In the genomic region with DNA sequence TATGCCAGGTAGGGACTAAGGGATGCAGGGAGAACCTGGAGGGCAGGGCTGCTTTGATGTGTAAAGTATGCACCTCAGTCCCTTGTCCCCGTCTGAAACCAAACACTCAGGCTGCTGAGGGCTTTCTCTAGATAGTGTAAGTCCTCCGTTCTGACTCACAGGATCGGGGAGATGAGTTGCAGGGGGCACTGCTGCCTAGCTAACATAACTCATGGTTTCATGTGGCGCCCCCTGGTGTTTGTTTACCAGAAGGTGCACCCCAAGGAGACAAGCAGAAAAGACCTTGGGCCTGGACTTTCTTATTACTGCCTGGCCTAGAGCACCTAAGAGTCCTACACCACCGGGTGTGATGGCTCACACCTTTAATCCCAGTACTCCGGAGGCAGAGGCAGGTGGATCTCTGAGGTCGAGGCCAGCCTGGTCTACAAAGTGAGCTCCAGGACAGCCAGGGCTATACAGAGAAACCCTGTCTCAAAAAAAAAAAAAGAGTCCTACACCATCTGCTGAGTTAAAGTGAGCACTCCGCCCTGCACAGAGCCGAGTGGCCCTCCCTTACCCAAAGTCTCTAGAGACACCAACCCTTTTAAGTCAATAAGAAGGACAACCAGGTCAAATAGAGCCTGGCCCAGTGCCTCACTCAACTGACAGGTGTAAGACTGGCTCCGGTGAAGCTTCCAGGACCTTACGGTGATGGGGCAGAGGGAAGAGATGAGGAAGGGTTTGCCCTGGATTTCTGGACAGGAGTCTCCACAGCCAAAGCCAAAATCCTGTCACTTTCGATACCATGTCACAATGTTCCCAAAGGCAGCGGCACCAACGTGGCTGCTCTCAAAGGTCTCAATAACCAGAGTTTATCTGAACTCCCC, we compare ENCODE assay signal across 9 mouse cellular contexts. TPM values are rescaled to one million over a fixed set of nuclear protein-coding genes. Genes with fewer than 3 reads are reported as not detected.
DNase-seq lines count a peak whose midpoint lies in the region; ATAC-seq lines count a peak whose summit lies in the region.
"Had no signal": no experiment of that assay in that cellular context is flagged by ENCODE, and none has a peak within 500 bp of the region (broad histone marks: within the 10 kb centered on the region; RNA-seq: fewer than 3 reads in every experiment).

No protein-coding gene starts in this region.

- H3K27me3 ChIP-seq in forebrain, embryonic 11.5 days (ENCODE audit: control insufficient read depth, insufficient read depth, low read length): no peaks in the 10 kb centered on the region
- no peaks in the 10 kb centered on the region for H3K27me3 ChIP-seq in forebrain, embryonic 15.5 days
- H3K27me3 ChIP-seq in liver, embryonic 11.5 days (replicated peaks; ENCODE audit: control insufficient read depth, insufficient read depth, low read length): no peaks in the 10 kb centered on the region

- H3K4me1 ChIP-seq in forebrain, embryonic 11.5 days (replicated peaks; ENCODE audit: control insufficient read depth, insufficient read depth, low read length): 0 out of 2 replicates have a peak, but pooled peaks cover 2% of the 10 kb centered on the region
- H3K4me1 ChIP-seq in forebrain, embryonic 15.5 days: peaks cover 6% of the 10 kb centered on the region; the same call in 1 of the 2 replicates
- peaks cover 36% of the 10 kb centered on the region for H3K4me1 ChIP-seq in liver, embryonic 11.5 days (replicated peaks; ENCODE audit: control insufficient read depth, insufficient read depth, low read length)

- H3K4me3 ChIP-seq in forebrain, embryonic 11.5 days (ENCODE audit: low read depth, low read length): no peak overlapping the region
- H3K4me3 ChIP-seq in forebrain, embryonic 15.5 days: no peak overlapping the region
- no peak overlapping the region for H3K4me3 ChIP-seq in liver, embryonic 11.5 days (ENCODE audit: low read depth, low read length)

- no peaks in the 10 kb centered on the region for H3K36me3 ChIP-seq in forebrain, embryonic 11.5 days (ENCODE audit: control insufficient read depth, insufficient read depth, low read length)
- H3K36me3 ChIP-seq in forebrain, embryonic 15.5 days: no peaks in the 10 kb centered on the region
- no peaks in the 10 kb centered on the region for H3K36me3 ChIP-seq in liver, embryonic 11.5 days (ENCODE audit: control insufficient read depth, insufficient read depth, low read length)

- peak; percentile 74 for DNase-seq in forebrain, embryonic 11.5 days (ENCODE audit: low spot score)
- peak; percentile 47 for DNase-seq in right cerebral cortex, postnatal 14 days
- no peak for DNase-seq in right cerebral cortex, postnatal 10 days (ENCODE audit: low spot score in 2 of 2)
- DNase-seq in embryo, embryonic 10 days (ENCODE audit: low spot score): peak; percentile 65
- DNase-seq in liver, embryonic 11.5 days (ENCODE audit: low spot score): peak; percentile 64
- peak; percentile 75 for DNase-seq in retina, embryonic 14.5 days (ENCODE audit: low spot score)
- no peak for DNase-seq in layer of hippocampus, adult 9-10 months (ENCODE audit: low spot score)

- H3K27ac ChIP-seq in forebrain, embryonic 11.5 days (ENCODE audit: low read depth, low read length): no peak overlapping the region
- no peak overlapping the region for H3K27ac ChIP-seq in forebrain, embryonic 15.5 days (replicated peaks)
- H3K27ac ChIP-seq in liver, embryonic 11.5 days (ENCODE audit: low read depth, low read length): peak overlapping the region; percentile 81

- 55% methylated on average over 14 of the region's 14 CpGs for WGBS in forebrain, embryonic 11.5 days
- WGBS in forebrain, embryonic 15.5 days: 57% methylated on average over 14 of the region's 14 CpGs
- WGBS in liver, embryonic 11.5 days: 41% methylated on average over 14 of the region's 14 CpGs

- no peak overlapping the region for H3K9ac ChIP-seq in forebrain, embryonic 11.5 days (ENCODE audit: low read length)
- no peak overlapping the region for H3K9ac ChIP-seq in forebrain, embryonic 15.5 days (replicated peaks)
- H3K9ac ChIP-seq in liver, embryonic 11.5 days (ENCODE audit: low read depth, low read length): peak overlapping the region; percentile 47

- no peaks in the 10 kb centered on the region for H3K9me3 ChIP-seq in forebrain, embryonic 11.5 days (ENCODE audit: control insufficient read depth, low read length)
- no peaks in the 10 kb centered on the region for H3K9me3 ChIP-seq in forebrain, embryonic 15.5 days
- H3K9me3 ChIP-seq in liver, embryonic 11.5 days (ENCODE audit: control insufficient read depth, low read length): no peaks in the 10 kb centered on the region

- no peak for ATAC-seq in forebrain, embryonic 11.5 days (replicated peaks; ENCODE audit: low FRiP score)
- ATAC-seq in forebrain, embryonic 15.5 days (replicated peaks): no peak
- peak; percentile 55 for ATAC-seq in liver, embryonic 11.5 days (replicated peaks; ENCODE audit: low FRiP score)

- no peak overlapping the region for H3K4me2 ChIP-seq in forebrain, embryonic 11.5 days (ENCODE audit: low read depth, low read length, severe bottlenecking)
- no peak overlapping the region for H3K4me2 ChIP-seq in forebrain, embryonic 15.5 days (replicated peaks)
- H3K4me2 ChIP-seq in liver, embryonic 11.5 days: peak overlapping the region; percentile 57

RNA-seq across cellular contexts. Expression of a gene that starts 0.6 kb away (rescaled TPM):
- not detected in 2 replicates for polyA plus RNA-seq in forebrain, embryonic 11.5 days (2014; fragmentation: Nextera tagmentation; extraction: Ambion mirVana)
- polyA plus RNA-seq in forebrain, embryonic 15.5 days (2015; fragmentation: Nextera tagmentation; extraction: Ambion mirVana): not detected in 2 replicates
- 4.0 and 5.0 TPM in 2 replicates for polyA plus RNA-seq in liver, embryonic 11.5 days (2014; fragmentation: Nextera tagmentation; extraction: Ambion mirVana)
- polyA plus RNA-seq: large intestine, adult 2 months had no signal

RNA-seq across cellular contexts. Expression of a gene that starts 13.1 kb away (rescaled TPM):
- 8.1 and 8.8 TPM in 2 replicates for polyA plus RNA-seq in forebrain, embryonic 11.5 days (2014; fragmentation: Nextera tagmentation; extraction: Ambion mirVana)
- polyA plus RNA-seq in forebrain, embryonic 15.5 days (2015; fragmentation: Nextera tagmentation; extraction: Ambion mirVana): 5.9 and 7.0 TPM in 2 replicates
- 10.2 and 11.8 TPM in 2 replicates for polyA plus RNA-seq in liver, embryonic 11.5 days (2014; fragmentation: Nextera tagmentation; extraction: Ambion mirVana)

RNA-seq across cellular contexts. Expression of a gene that starts 21.6 kb away (rescaled TPM):
- 386 and 426 TPM in 2 replicates for polyA plus RNA-seq in forebrain, embryonic 11.5 days (2014; fragmentation: Nextera tagmentation; extraction: Ambion mirVana)
- 508 and 517 TPM in 2 replicates for polyA plus RNA-seq in forebrain, embryonic 15.5 days (2015; fragmentation: Nextera tagmentation; extraction: Ambion mirVana)
- polyA plus RNA-seq in liver, embryonic 11.5 days (2014; fragmentation: Nextera tagmentation; extraction: Ambion mirVana): 229 and 240 TPM in 2 replicates

RNA-seq across cellular contexts. Expression of a gene that starts 31.6 kb away (rescaled TPM):
- polyA plus RNA-seq in forebrain, embryonic 11.5 days (2014; fragmentation: Nextera tagmentation; extraction: Ambion mirVana): 84.9 and 93.6 TPM in 2 replicates
- polyA plus RNA-seq in forebrain, embryonic 15.5 days (2015; fragmentation: Nextera tagmentation; extraction: Ambion mirVana): 355 and 373 TPM in 2 replicates
- 6.3 and 6.9 TPM in 2 replicates for polyA plus RNA-seq in liver, embryonic 11.5 days (2014; fragmentation: Nextera tagmentation; extraction: Ambion mirVana)

RNA-seq across cellular contexts. Expression of a gene that starts 37.4 kb away (rescaled TPM):
- polyA plus RNA-seq in forebrain, embryonic 11.5 days (2014; fragmentation: Nextera tagmentation; extraction: Ambion mirVana): 52.9 and 54.1 TPM in 2 replicates
- 155 and 160 TPM in 2 replicates for polyA plus RNA-seq in forebrain, embryonic 15.5 days (2015; fragmentation: Nextera tagmentation; extraction: Ambion mirVana)
- polyA plus RNA-seq in liver, embryonic 11.5 days (2014; fragmentation: Nextera tagmentation; extraction: Ambion mirVana): 12.0 and 14.5 TPM in 2 replicates

Comparison
In these comparisons a context has a peak if more than half of its experiments do, and no peak if none do; other contexts are left out.
1. DNase-seq: peak in forebrain, embryonic 11.5 days (single experiment), right cerebral cortex, postnatal 14 days (single experiment), embryo, embryonic 10 days (single experiment), liver, embryonic 11.5 days (single experiment) and retina, embryonic 14.5 days (single experiment); none in right cerebral cortex, postnatal 10 days (0 of 2) and layer of hippocampus, adult 9-10 months (single experiment).